Mouse (Mus musculus) megakaryocyte, embryonic 14.5 days (primary cell): Measurements from ENCODE around the gene Tespa1.

Experiments
- FLI1 ChIP-seq: IDR thresholded peaks from 2 replicates; pipeline ENCODE4 v1.6.1; 2012; ENCODE audit warnings: low read length, inconsistent platforms, mixed read lengths
- GATA1 ChIP-seq: IDR thresholded peaks from 3 replicates; pipeline ENCODE4 v1.6.1; 2012; ENCODE audit warnings: mixed read lengths, low read length, inconsistent platforms, borderline replicate concordance

DNA sequence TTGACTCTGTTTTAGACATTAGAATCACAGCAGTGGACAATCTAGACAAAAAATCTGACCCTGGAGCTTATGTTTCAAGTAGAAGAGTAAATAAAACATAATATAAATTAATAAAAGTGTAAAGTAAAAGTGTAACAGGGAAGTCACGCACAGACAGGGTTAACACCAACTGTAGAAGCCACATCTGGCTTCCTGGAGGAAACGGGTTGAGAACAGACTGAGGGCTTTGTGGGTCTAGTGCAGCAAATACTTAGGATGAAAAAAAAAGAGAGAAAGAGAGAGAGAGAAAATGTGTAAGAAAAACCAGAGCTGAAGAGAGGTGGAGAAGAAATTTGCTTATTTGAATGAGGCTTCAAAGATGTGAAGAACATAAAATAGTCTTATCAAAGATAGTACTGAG, 14.9 kb downstream of the Tespa1 start:
- TF ChIP-seq GATA1 (no peak), FLI1 (no peak)
